ENCODE assay signal across 11 mouse cellular contexts in genomic region chr2:20443671-20444440, GRCm38 (mm10).
DNase-seq lines count a peak whose midpoint lies in the region; ATAC-seq and TF ChIP-seq lines count a peak whose summit lies in the region.
"Had no signal": no experiment of that assay in that cellular context is flagged by ENCODE, and none has a peak within 500 bp of the region (broad histone marks: within the 10 kb centered on the region; RNA-seq: fewer than 3 reads in every experiment).

No protein-coding gene starts in this region.

- H3K9me3 ChIP-seq in intestine, embryonic 14.5 days (ENCODE audit: control insufficient read depth, low read length) = no peaks in the 10 kb centered on the region
- no peaks in the 10 kb centered on the region for H3K9me3 ChIP-seq in intestine, postnatal 0 days (ENCODE audit: control insufficient read depth)
- no peaks in the 10 kb centered on the region for H3K9me3 ChIP-seq in embryonic facial prominence, embryonic 14.5 days (ENCODE audit: control insufficient read depth, low read length)
- H3K9me3 ChIP-seq in liver, embryonic 13.5 days (replicated peaks) = no peaks in the 10 kb centered on the region

- H3K4me2 ChIP-seq in intestine, embryonic 14.5 days (ENCODE audit: low read length) = no peak overlapping the region
- H3K4me2 ChIP-seq in intestine, postnatal 0 days (replicated peaks; ENCODE audit: low read depth) = no peak overlapping the region
- no peak overlapping the region for H3K4me2 ChIP-seq in embryonic facial prominence, embryonic 14.5 days (ENCODE audit: low read depth, low read length)
- H3K4me2 ChIP-seq in liver, embryonic 13.5 days = no peak overlapping the region

- H3K27ac ChIP-seq in intestine, embryonic 14.5 days (ENCODE audit: low read depth) = peak overlapping the region; percentile 70
- H3K27ac ChIP-seq in intestine, postnatal 0 days (ENCODE audit: low read depth, low read length) = no peak overlapping the region
- H3K27ac ChIP-seq in embryonic facial prominence, embryonic 14.5 days (replicated peaks; ENCODE audit: low read depth, low read length) = no peak overlapping the region
- peak overlapping the region; percentile 23; the same call in 1 of the 2 replicates for H3K27ac ChIP-seq in liver, embryonic 13.5 days
- H3K27ac ChIP-seq: liver, embryonic 14.5 days had no signal

- H3K27me3 ChIP-seq in intestine, embryonic 14.5 days (replicated peaks; ENCODE audit: control insufficient read depth, insufficient read depth, low read length) = no peaks in the 10 kb centered on the region
- no peaks in the 10 kb centered on the region for H3K27me3 ChIP-seq in intestine, postnatal 0 days (replicated peaks; ENCODE audit: control insufficient read depth, insufficient read depth, low read length)
- no peaks in the 10 kb centered on the region for H3K27me3 ChIP-seq in embryonic facial prominence, embryonic 14.5 days (replicated peaks; ENCODE audit: control insufficient read depth, insufficient read depth, low read length)
- no peaks in the 10 kb centered on the region for H3K27me3 ChIP-seq in liver, embryonic 13.5 days

- no peak overlapping the region for H3K4me3 ChIP-seq in intestine, embryonic 14.5 days (ENCODE audit: low read depth, low read length)
- H3K4me3 ChIP-seq in intestine, postnatal 0 days (ENCODE audit: low read depth, low read length) = no peak overlapping the region
- H3K4me3 ChIP-seq in embryonic facial prominence, embryonic 14.5 days (ENCODE audit: low read depth, low read length) = no peak overlapping the region
- H3K4me3 ChIP-seq in liver, embryonic 13.5 days (replicated peaks) = no peak overlapping the region

- WGBS in intestine, embryonic 14.5 days = 34% methylated on average over 10 of the region's 10 CpGs
- WGBS in intestine, postnatal 0 days = 53% methylated on average over 10 of the region's 10 CpGs
- 48% methylated on average over 10 of the region's 10 CpGs for WGBS in embryonic facial prominence, embryonic 14.5 days
- 45% methylated on average over 10 of the region's 10 CpGs for WGBS in liver, embryonic 13.5 days (ENCODE audit: insufficient replicate concordance)

- H3K36me3 ChIP-seq in intestine, embryonic 14.5 days (ENCODE audit: control insufficient read depth, insufficient read depth, low read length) = no peaks in the 10 kb centered on the region
- no peaks in the 10 kb centered on the region for H3K36me3 ChIP-seq in intestine, postnatal 0 days (ENCODE audit: control insufficient read depth, insufficient read depth)
- H3K36me3 ChIP-seq in embryonic facial prominence, embryonic 14.5 days (ENCODE audit: control insufficient read depth, insufficient read depth, low read length) = no peaks in the 10 kb centered on the region
- H3K36me3 ChIP-seq in liver, embryonic 13.5 days = no peaks in the 10 kb centered on the region

- no peak for TF ChIP-seq CTCF in intestine, postnatal 0 days (IDR thresholded peaks at IDR 0.05; ENCODE audit: low read depth)

- no peak for DNase-seq in intestine, embryonic 14.5 days (ENCODE audit: low spot score)
- peak; percentile 41 for DNase-seq in embryonic facial prominence, embryonic 14.5 days (ENCODE audit: low spot score)
- peak; percentile 45 for DNase-seq in kidney, adult 9 months
- no peak for DNase-seq in liver, embryonic 13.5 days
- no peak for DNase-seq in right cerebral cortex, adult 18-20 months
- DNase-seq in c-Kit-positive CD71-positive TER-119-positive erythroid progenitor cells, embryonic 14.5 days (ENCODE audit: low spot score) = no peak
- DNase-seq in gastrocnemius, postnatal 25 days = no peak
- DNase-seq: right cerebral cortex, postnatal 4 days; thymus, postnatal 36 days had no signal

- no peak overlapping the region for H3K9ac ChIP-seq in intestine, embryonic 14.5 days (ENCODE audit: low read length)
- no peak overlapping the region for H3K9ac ChIP-seq in intestine, postnatal 0 days (ENCODE audit: low read depth, low read length)
- no peak overlapping the region for H3K9ac ChIP-seq in embryonic facial prominence, embryonic 14.5 days (ENCODE audit: low read depth, low read length)
- H3K9ac ChIP-seq in liver, embryonic 13.5 days = no peak overlapping the region
- H3K9ac ChIP-seq: liver, embryonic 14.5 days had no signal

- ATAC-seq in intestine, embryonic 14.5 days (replicated peaks; ENCODE audit: low FRiP score, low TSS enrichment, low read depth) = no peak
- ATAC-seq in intestine, postnatal 0 days = no peak
- ATAC-seq in embryonic facial prominence, embryonic 14.5 days (ENCODE audit: low read depth) = no peak
- ATAC-seq in liver, embryonic 13.5 days (ENCODE audit: low read depth) = no peak

- H3K4me1 ChIP-seq in intestine, embryonic 14.5 days (replicated peaks; ENCODE audit: control insufficient read depth, insufficient read depth, low read length) = peaks cover 6% of the 10 kb centered on the region
- peaks cover 4% of the 10 kb centered on the region; the same call in 1 of the 2 replicates for H3K4me1 ChIP-seq in intestine, postnatal 0 days (replicated peaks; ENCODE audit: control insufficient read depth, insufficient read depth, low read length)
- H3K4me1 ChIP-seq in embryonic facial prominence, embryonic 14.5 days (ENCODE audit: control insufficient read depth, insufficient read depth, low read length) = peaks cover 5% of the 10 kb centered on the region
- 0 out of 2 replicates have a peak, but pooled peaks cover 5% of the 10 kb centered on the region for H3K4me1 ChIP-seq in liver, embryonic 13.5 days (replicated peaks)

Comparison
In these comparisons a context has a peak if more than half of its experiments do, and no peak if none do; other contexts are left out.
1. H3K27ac ChIP-seq: peak in intestine, embryonic 14.5 days (single experiment) and liver, embryonic 13.5 days (single experiment); none in intestine, postnatal 0 days (single experiment) and embryonic facial prominence, embryonic 14.5 days (single experiment).
2. DNase-seq: peak in embryonic facial prominence, embryonic 14.5 days (single experiment) and kidney, adult 9 months (single experiment); none in intestine, embryonic 14.5 days (single experiment), liver, embryonic 13.5 days (single experiment), right cerebral cortex, adult 18-20 months (single experiment), c-Kit-positive CD71-positive TER-119-positive erythroid progenitor cells, embryonic 14.5 days (single experiment) and gastrocnemius, postnatal 25 days (single experiment).